Mouse (Mus musculus) CH12.LX (cell line): ENCODE results near the gene Gm29666.

Source experiments
- BHLHE40 ChIP-seq: IDR thresholded peaks from 2 replicates; pipeline ENCODE4 v1.6.1; 2011; ENCODE audit warnings: mild to moderate bottlenecking, low read depth, low read length, improper control_type of control experiment
- CHD2 ChIP-seq: IDR thresholded peaks from 2 replicates; pipeline ENCODE4 v1.6.1; 2011; ENCODE audit warnings: low read length, improper control_type of control experiment
- ELF1 ChIP-seq: IDR thresholded peaks from 2 replicates; pipeline ENCODE4 v1.6.1; 2014; ENCODE audit warnings: low read depth, mild to moderate bottlenecking, inconsistent platforms, low read length, improper control_type of control experiment
- EP300 ChIP-seq: IDR thresholded peaks from 2 replicates; pipeline ENCODE4 v1.6.1; 2011; ENCODE audit warnings: low read length, improper control_type of control experiment
- MAFK ChIP-seq: IDR thresholded peaks from 2 replicates; pipeline ENCODE4 v1.6.1; 2011; ENCODE audit warnings: low read length, improper control_type of control experiment; ENCODE audit not compliant: insufficient replicate concordance
- MEF2A ChIP-seq: IDR thresholded peaks from 2 replicates; pipeline ENCODE4 v1.6.1; 2014; ENCODE audit warnings: low read depth, mild to moderate bottlenecking, inconsistent platforms, low read length, improper control_type of control experiment, borderline replicate concordance
- POLR2A ChIP-seq: IDR thresholded peaks from 2 replicates; pipeline ENCODE4 v1.6.1; 2011; ENCODE audit warnings: low read depth, mild to moderate bottlenecking, improper control_type of control experiment, low read length
- POLR2AphosphoS2 ChIP-seq: IDR thresholded peaks from 2 replicates; pipeline ENCODE4 v1.6.1; 2011; ENCODE audit warnings: low read depth, low read length, improper control_type of control experiment
- ZC3H11A ChIP-seq: IDR thresholded peaks from 2 replicates; pipeline ENCODE4 v1.6.1; 2012; ENCODE audit warnings: low read depth, mild to moderate bottlenecking, inconsistent platforms, low read length, improper control_type of control experiment
- ZMIZ1 ChIP-seq: IDR thresholded peaks from 2 replicates; pipeline ENCODE4 v1.6.1; 2012; ENCODE audit warnings: low read depth, mild to moderate bottlenecking, inconsistent platforms, low read length, improper control_type of control experiment

DNA sequence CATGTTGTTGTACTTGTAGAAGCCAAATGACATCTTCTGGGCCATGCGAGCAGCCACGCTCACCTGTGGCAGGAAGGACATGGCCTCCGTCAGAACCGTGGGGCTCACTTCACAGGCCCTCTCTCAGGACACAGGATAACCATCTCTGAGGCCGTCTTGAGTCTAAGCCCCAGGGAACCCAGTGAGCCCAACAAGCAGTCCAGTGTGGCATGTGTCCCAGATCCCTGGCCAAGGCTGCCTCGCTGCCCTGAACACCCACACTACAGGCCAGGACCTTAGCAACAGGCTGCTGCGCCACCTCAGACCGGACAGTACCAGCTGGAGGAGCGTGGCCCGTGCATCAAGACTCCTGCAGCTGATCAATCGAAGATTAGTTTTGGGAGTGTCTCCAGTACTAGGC is 33.4 kb upstream of the Gm29666 start:
- no peak for TF ChIP-seq EP300
- no peak for TF ChIP-seq CHD2
- TF ChIP-seq MAFK, result no peak
- TF ChIP-seq ZC3H11A, result no peak
- no peak for TF ChIP-seq POLR2A
- no peak for TF ChIP-seq ELF1
- TF ChIP-seq BHLHE40, result no peak
- no peak for TF ChIP-seq POLR2AphosphoS2
- no peak for TF ChIP-seq ZMIZ1
- TF ChIP-seq MEF2A, result no peak
